Mouse (Mus musculus) cortical plate, adult 2 months (tissue): ENCODE measurements around the gene Chac1.

Source experiments
- CTCF ChIP-seq: fragments of 200-500 bp; IDR thresholded peaks from 2 replicates; pipeline ENCODE4 v1.5.1; 2011; ENCODE audit warnings: mild to moderate bottlenecking, control low read depth, low read length; ENCODE audit not compliant: insufficient read depth; ENCODE audit errors: extremely low read depth
- POLR2A ChIP-seq: fragments of 200-500 bp; IDR thresholded peaks from 2 replicates; pipeline ENCODE4 v1.6.1; 2011; ENCODE audit warnings: mild to moderate bottlenecking, low read length, control low read depth; ENCODE audit not compliant: insufficient read depth; ENCODE audit errors: extremely low read depth

- TF ChIP-seq POLR2A (no peak), CTCF (no peak)
Observed at GRCm38 (mm10) chr2:119355089-119355488, 4.1 kb downstream of the Chac1 start.
